Mouse (Mus musculus): ENCODE data around the gene Rtl1.

DNA sequence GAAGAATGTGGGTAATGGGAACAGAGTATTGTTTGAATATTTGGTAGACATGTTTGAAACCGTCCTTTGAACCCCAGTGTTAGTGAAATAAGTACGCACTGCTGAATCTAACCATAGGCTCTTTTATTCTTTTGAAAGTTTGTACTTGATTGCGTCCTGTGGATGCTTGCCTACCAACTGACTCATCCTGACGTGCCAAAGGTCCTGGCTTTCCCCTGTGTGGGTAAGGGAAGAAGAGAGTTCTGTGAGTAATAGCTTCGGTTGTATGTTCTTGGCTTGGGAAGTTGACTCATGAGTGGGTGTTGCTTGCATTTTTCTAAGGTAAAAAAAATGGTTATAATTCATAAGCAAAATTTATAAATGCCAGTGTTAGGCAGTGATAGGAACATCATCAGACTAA is 26.8 kb upstream of the Rtl1 start:
- no peak for TF ChIP-seq CTCF (IDR thresholded peaks at IDR 0.05; ENCODE audit: borderline replicate concordance, extremely low read depth, insufficient read depth, insufficient read length)
- no peak for TF ChIP-seq POLR2A (IDR thresholded peaks at IDR 0.05; ENCODE audit: borderline replicate concordance, extremely low read depth, insufficient read depth, insufficient read length, poor library complexity, severe bottlenecking)
